Mouse (Mus musculus) kidney, embryonic 14.5 days (tissue): ENCODE data around the gene Spata25. TPM values are rescaled to one million over a fixed set of nuclear protein-coding genes. Genes with fewer than 3 reads are reported as not detected.
"Not testable (repeated sequence)": the region's sequence is repeated elsewhere in the genome, so short reads cannot be mapped to it uniquely, and the experiment has no call there.

Experiments
- ATAC-seq: fragments of 200-750 bp; cut with Nextera tagmentation; 2 replicates; pipeline ENCODE4 v1.8.0; 2017; ENCODE audit warnings: moderate number of reproducible peaks, mild to moderate bottlenecking, moderate TSS enrichment, moderate library complexity; ENCODE audit not compliant: low FRiP score, low TSS enrichment
- H3K27ac ChIP-seq: fragments of 300-500 bp; sonication (generic); 2 replicates; pipeline ENCODE4 v1.5.1; 2014; ENCODE audit warnings: low read depth, mild to moderate bottlenecking, low read length, moderate library complexity, mixed read lengths
- H3K27me3 ChIP-seq: fragments of 300-500 bp; sonication (generic); 2 replicates; pipeline ENCODE4 v1.6.1; 2014; ENCODE audit warnings: mild to moderate bottlenecking, low read length; ENCODE audit not compliant: control insufficient read depth, insufficient read depth
- H3K36me3 ChIP-seq: fragments of 300-500 bp; sonication (generic); 2 replicates; pipeline ENCODE4 v1.6.1; 2014; ENCODE audit warnings: low read length, mixed read lengths; ENCODE audit not compliant: control insufficient read depth, insufficient read depth
- H3K4me1 ChIP-seq: fragments of 300-500 bp; sonication (generic); 2 replicates; pipeline ENCODE4 v1.6.1; 2014; ENCODE audit warnings: low read length, mixed read lengths; ENCODE audit not compliant: control insufficient read depth, insufficient read depth
- H3K4me2 ChIP-seq: fragments of 300-500 bp; sonication (generic); replicated peaks from 2 replicates; pipeline ENCODE4 v1.6.1; 2014; ENCODE audit warnings: low read depth, mild to moderate bottlenecking, low read length
- H3K4me3 ChIP-seq: fragments of 300-500 bp; sonication (generic); 2 replicates; pipeline ENCODE4 v1.5.1; 2014; ENCODE audit warnings: mild to moderate bottlenecking, low read length
- H3K9ac ChIP-seq: fragments of 300-500 bp; sonication (generic); 2 replicates; pipeline ENCODE4 v1.6.1; 2014; ENCODE audit warnings: low read depth, mild to moderate bottlenecking, low read length, moderate library complexity
- H3K9me3 ChIP-seq: fragments of 300-500 bp; sonication (generic); 2 replicates; pipeline ENCODE4 v1.6.1; 2016; ENCODE audit warnings: low read length; ENCODE audit not compliant: control insufficient read depth
- WGBS: fragments of 180-500 bp; shearing (Covaris S2); extraction: QIAGEN DNeasy Blood & Tissue Kit; methylation state at CpG from one replicate; pipeline ENCODE4 v1.1.7; 2014; 5-methylcytosine and 5-hydroxymethylcytosine counted together
- polyA plus RNA-seq: library from polyadenylated mRNA; unstranded; fragments of >200 nt; fragmentation: Nextera tagmentation; extraction: Ambion mirVana; gene quantifications from 2 replicates; pipeline ENCODE4 v1.2.1, GENCODE M21; 2014

Spata25 gene
- polyA plus RNA-seq, 1 experiment from 2014 or later: not detected

DNA sequence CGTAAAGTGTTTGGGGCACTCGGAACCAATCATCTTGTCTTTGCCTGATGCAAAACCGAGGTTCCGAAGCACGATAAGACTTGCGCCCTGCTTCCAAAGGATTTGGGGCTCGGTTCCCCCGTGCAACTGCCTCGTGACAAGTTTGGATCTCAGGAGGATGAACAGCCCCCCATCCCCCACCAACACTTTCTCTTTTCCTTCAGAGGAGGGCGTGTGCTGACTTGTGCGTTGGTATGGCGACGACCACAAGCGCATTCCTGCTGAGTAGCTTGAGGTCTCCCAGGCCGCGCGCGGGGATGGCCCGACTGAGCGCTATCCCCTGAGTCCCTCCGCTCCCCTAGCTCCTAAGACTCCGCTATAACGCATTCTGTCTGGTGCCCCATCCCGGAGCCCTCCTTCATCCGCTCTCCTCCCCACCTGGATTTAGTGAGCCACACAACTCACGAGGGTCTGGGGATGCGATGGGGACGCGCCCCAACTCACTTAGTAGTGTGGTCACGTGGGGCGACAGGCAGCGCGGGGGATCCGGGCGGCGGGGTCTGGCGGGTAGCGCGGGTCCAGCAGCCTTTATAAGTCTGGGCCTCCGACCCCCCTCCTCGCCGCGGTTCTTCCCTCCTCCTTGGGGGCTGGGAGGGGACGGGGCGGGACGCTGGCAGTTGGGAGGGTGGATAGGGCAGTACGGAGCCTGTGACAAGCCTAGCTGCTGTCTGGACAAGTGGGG lies 28.9 kb upstream of the Spata25 start, which contains the start of gene Pltp:
Pltp (minus strand) TSS at position 611 of the 721 bp plus-strand sequence.
- peak within 1 kb of the TSS; percentile 92 for H3K4me2 ChIP-seq
- H3K27me3 ChIP-seq: peaks cover 24% of the 10 kb centered on the region
- peaks cover 46% of the 10 kb centered on the region for H3K4me1 ChIP-seq
- 1% methylated on average over 47 of the region's 47 CpGs for WGBS
- H3K9ac ChIP-seq: peak within 1 kb of the TSS; percentile 52
- H3K9me3 ChIP-seq: no peaks in the 10 kb centered on the region
- H3K36me3 ChIP-seq: no peaks in the 10 kb centered on the region
- peak within 1 kb of the TSS; percentile 56 for H3K4me3 ChIP-seq
- peak; percentile 60; the same call in 1 of the 2 replicates for ATAC-seq
- H3K27ac ChIP-seq: no peak within 1 kb of the TSS

DNA sequence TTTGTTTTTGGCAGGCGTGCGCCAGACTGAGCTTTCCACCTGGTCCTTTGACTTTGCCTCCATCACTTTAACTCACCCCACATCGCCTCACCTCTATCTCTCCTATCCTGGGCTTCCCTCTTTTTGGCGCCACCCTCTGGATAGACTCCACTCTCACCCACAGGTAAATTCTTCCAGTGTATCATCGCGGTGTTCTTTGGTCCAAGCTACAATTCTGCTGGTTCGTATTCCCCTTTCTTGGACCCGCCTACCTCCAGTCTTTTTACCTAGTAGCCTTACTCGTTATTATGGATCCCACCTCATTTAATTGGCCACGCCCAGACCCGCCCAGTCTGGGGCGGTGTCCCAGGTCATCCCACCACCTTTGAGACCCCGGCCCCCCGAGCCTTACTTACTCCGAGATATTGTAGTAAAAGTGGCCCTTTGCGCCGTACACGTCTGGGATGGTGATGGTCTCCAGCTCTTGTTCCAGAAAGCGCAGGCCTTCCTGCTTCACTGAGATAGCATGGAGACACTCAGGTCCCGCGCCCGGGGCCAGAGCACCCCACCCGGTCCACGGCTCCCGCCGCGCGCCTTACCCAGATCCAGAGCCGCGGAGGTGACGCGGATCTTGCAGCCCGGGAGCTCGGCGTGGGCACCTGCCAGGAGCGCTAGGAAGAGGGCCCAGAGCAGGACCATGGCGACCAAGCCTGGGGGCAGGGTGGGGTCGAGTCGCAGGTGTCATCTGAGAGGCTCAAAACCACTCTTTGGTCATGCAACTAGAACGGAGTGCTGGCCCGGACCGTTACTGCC lies 28.2 kb upstream of the Spata25 start:
- 0 out of 2 replicates have a peak, but pooled peaks have one; percentile 18 for ATAC-seq
- H3K36me3 ChIP-seq: no peaks in the 10 kb centered on the region
- H3K9me3 ChIP-seq: no peaks in the 10 kb centered on the region
- H3K27me3 ChIP-seq: peaks cover 24% of the 10 kb centered on the region
- H3K4me2 ChIP-seq: peak overlapping the region; percentile 92
- H3K27ac ChIP-seq: no peak overlapping the region
- H3K4me3 ChIP-seq: peak overlapping the region; percentile 56
- H3K9ac ChIP-seq: peak overlapping the region; percentile 52
- under 1% methylated on average over 42 of the region's 42 CpGs for WGBS
- H3K4me1 ChIP-seq: peaks cover 39% of the 10 kb centered on the region

DNA sequence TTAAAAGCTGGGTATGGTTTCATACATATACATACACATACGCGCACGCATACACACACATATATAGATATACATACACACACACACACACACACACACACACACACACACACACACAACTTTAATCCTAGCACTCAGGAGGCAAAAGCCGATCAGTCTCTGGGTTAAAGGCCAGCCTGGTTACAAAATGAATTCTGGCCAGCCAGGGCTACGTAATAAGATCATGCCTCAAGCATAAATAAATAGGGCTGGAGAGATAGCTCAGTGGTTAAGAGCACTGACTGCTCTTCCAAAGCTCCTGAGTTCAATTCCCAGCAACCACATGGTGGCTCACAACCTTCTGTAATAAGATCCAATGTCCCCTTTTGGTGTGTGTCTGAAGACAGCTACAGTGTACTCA lies 27.2 kb upstream of the Spata25 start:
- H3K9ac ChIP-seq, H3K27ac ChIP-seq, ATAC-seq, H3K9me3 ChIP-seq, H3K36me3 ChIP-seq, H3K4me3 ChIP-seq: not testable (repeated sequence)
- Histone ChIP-seq H3K27me3 (peaks cover 24% of the 10 kb centered on the region), H3K4me1 (peaks cover 38% of the 10 kb centered on the region), H3K4me2 (peak overlapping the region; percentile 92)
- WGBS: 80% methylated on average over 5 of the region's 5 CpGs

DNA sequence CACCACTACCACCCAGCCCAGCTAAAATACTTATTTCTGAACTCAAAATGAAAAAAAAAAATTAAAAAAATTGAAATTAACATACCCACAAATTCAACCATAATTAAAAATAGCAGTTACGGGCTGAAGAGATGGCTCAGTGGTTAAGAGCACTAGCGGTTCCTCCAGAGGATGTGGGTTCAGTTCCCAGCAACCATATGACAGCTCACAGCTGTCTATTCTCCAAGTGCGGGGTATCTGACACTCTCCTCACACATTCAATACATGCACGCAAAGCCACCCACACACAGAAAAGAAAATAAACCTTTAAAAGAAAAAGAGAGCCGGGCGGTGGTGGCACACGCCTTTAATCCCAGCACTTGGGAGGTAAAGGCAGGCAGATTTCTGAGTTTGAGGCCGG lies 21.7 kb upstream of the Spata25 start:
- peaks cover 4% of the 10 kb centered on the region; the same call in 1 of the 2 replicates for H3K27me3 ChIP-seq
- H3K9me3 ChIP-seq: no peaks in the 10 kb centered on the region
- WGBS: 51% methylated on average over 8 of the region's 8 CpGs
- no peaks in the 10 kb centered on the region for H3K36me3 ChIP-seq
- no peak overlapping the region for H3K4me2 ChIP-seq
- ATAC-seq: no peak
- H3K4me3 ChIP-seq: no peak overlapping the region
- no peak overlapping the region for H3K27ac ChIP-seq
- H3K9ac ChIP-seq: no peak overlapping the region
- H3K4me1 ChIP-seq: no peaks in the 10 kb centered on the region

DNA sequence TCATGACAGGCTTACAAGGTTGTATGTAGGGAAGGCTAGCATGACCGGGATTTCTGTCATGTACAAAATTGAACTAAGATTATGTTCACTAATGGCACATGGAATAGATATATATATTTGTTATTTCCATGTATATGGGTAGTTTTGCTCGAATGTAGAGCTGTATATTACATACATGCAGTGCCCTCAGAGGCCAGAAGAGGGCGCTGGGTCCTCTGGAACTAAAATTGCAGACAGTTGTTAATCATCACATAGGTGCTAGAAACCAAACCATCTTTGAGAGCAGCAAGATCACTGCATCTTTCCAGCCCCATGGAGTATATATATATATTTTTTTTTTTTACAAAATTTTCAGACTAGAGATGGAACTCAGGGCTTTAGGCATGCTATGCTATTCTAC lies 17.4 kb upstream of the Spata25 start:
- WGBS: 63% methylated on average over 3 of the region's 3 CpGs
- no peak for ATAC-seq
- Histone ChIP-seq H3K27ac (no peak overlapping the region), H3K36me3 (no peaks in the 10 kb centered on the region), H3K4me3 (no peak overlapping the region), H3K4me1 (no peaks in the 10 kb centered on the region), H3K27me3 (no peaks in the 10 kb centered on the region), H3K4me2 (no peak overlapping the region), H3K9ac (no peak overlapping the region), H3K9me3 (no peaks in the 10 kb centered on the region)

DNA sequence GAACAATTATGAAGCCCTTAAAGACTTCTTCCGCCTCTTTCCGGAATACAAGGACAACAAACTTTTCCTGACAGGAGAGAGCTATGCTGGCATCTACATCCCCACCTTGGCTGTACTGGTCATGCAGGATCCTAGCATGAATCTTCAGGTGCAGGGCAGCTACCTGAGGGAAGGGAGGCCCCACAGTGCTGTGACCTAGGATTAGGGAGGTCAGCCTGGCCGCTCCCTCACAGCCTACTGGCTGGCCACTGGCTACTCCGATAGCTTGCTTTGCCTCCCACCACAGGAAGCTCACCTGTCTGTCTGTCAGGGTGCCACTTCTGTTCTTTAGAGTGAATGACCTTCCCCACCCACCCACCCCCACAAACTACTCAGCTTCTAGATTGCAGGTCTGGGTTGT lies 6.8 kb upstream of the Spata25 start:
- over 99% methylated on average over 4 of the region's 4 CpGs for WGBS
- Histone ChIP-seq H3K4me2 (no peak overlapping the region), H3K9me3 (no peaks in the 10 kb centered on the region), H3K27ac (no peak overlapping the region), H3K4me1 (peaks cover 11% of the 10 kb centered on the region), H3K9ac (no peak overlapping the region), H3K27me3 (no peaks in the 10 kb centered on the region), H3K36me3 (peaks cover 41% of the 10 kb centered on the region), H3K4me3 (no peak overlapping the region)
- no peak for ATAC-seq

DNA sequence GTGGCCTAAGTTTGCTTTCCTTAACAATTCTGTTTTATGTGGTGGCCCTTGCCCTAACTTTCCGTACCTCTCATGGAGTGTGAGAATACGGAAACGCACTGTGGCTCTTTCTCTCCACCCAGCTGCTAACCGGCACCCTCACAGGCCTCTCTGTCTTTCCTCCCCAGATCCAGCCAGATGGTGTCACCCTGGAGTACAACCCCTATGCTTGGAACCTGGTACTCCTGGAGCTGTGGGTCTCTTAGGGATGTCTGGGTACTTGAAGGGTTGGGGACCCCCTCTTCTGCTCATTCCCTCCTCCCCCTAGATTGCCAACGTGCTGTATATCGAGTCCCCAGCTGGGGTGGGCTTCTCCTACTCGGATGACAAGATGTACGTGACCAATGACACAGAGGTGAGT lies 6.2 kb upstream of the Spata25 start:
- Histone ChIP-seq H3K4me2 (peak overlapping the region; percentile 95), H3K36me3 (peaks cover 35% of the 10 kb centered on the region), H3K27me3 (no peaks in the 10 kb centered on the region), H3K4me1 (peaks cover 11% of the 10 kb centered on the region), H3K4me3 (peak overlapping the region; percentile 63), H3K9ac (peak overlapping the region; percentile 63), H3K9me3 (no peaks in the 10 kb centered on the region), H3K27ac (no peak overlapping the region)
- ATAC-seq: no peak
- 41% methylated on average over 8 of the region's 8 CpGs for WGBS

DNA sequence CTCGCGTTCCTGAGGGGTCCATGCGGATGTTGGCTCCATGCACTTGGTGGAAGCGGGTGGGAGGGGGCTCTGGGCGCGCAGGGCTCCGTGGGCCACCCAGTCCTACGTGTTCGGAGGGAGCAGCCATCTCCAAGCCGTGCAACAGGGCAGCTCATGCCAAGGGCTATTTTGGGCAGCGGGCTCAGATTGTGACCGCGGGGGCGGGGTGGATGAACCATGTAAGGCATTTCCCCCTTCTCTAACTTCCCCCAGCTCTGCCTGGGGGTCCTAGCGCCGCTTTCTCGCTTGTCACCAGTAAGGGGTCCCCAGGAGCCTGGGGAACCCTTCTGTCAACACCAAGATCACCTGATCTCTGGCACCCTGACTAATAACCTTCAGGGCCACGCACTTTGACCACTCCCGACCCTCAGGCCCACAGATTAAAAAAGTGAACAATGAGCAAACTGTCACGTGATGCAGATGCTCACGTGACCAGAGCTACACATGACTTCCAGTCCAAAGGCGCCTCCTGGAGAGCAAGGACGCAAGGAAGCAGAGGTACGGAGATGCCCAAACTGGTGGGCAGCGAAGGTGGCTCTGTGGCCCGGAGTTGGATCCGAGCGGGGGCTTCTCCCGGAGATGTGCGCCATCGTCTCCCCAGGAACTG lies 5.1 kb upstream of the Spata25 start, which contains the start of gene Neurl2:
Neurl2 (minus strand) TSS at position 143 of the 646 bp plus-strand sequence.
- under 1% methylated on average over 31 of the region's 31 CpGs for WGBS
- ATAC-seq: peak; percentile 68
- Histone ChIP-seq H3K4me2 (peak within 1 kb of the TSS; percentile 95), H3K27me3 (no peaks in the 10 kb centered on the region), H3K27ac (peak within 1 kb of the TSS; percentile 83), H3K9ac (peak within 1 kb of the TSS; percentile 63), H3K36me3 (peaks cover 27% of the 10 kb centered on the region), H3K9me3 (no peaks in the 10 kb centered on the region), H3K4me1 (peaks cover 11% of the 10 kb centered on the region), H3K4me3 (peak within 1 kb of the TSS; percentile 63)
